Mouse (Mus musculus): Measurements from ENCODE around the gene Il34.
"Not testable (repeated sequence)": the region's sequence is repeated elsewhere in the genome, so short reads cannot be mapped to it uniquely, and the experiment has no call there.

The Il34 gene

DNA sequence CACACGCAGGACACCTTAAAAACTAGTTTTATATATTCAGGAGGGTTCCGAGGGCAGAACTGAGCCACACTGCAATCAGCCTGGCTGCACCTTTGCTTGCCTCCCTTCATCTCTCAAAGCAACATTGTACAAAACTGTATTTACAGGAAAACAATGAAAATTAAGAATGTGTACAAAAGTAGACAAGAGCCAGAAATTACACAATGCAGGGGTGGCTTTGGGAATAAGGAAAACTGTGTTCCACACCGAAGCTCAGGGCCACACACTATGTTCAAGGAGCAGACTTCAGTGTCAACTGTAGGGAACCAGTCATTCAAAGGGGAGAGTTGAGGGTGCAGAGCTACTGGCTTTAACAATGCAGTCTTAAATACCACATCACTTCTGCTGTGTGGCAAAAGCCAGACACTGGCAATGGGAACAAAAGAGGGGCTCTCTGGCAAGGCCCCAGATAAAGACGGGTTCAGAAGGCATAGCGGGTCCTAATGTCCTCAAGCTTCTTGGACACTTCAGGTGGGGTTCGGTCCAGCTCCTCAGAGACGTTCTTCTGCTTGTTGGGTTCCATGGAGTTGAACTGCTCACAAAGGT is 4.8 kb upstream of the Il34 start:
- no peak for DNase-seq (ENCODE audit: extremely low read depth, low read depth)

DNA sequence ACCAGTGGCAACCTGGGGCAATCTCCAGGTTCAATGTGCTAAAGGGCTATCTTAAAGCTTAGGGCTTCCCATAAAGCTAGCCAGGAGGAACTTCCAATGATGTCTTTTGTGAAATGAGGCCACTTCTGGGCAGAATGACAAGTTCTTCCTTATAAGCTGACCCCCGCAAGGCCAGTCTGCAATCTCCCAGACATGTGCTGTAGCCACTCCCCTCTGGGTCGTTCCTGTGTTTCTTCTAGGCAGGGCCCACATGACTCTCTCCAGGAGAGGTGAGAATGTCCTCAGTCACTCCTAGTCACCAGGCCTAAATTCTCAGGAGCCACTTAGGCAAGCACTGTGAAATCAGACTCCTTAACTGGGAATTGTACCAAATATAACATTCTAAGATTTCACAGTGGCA is 4.1 kb upstream of the Il34 start:
- no peak for DNase-seq (ENCODE audit: extremely low read depth, low read depth)

DNA sequence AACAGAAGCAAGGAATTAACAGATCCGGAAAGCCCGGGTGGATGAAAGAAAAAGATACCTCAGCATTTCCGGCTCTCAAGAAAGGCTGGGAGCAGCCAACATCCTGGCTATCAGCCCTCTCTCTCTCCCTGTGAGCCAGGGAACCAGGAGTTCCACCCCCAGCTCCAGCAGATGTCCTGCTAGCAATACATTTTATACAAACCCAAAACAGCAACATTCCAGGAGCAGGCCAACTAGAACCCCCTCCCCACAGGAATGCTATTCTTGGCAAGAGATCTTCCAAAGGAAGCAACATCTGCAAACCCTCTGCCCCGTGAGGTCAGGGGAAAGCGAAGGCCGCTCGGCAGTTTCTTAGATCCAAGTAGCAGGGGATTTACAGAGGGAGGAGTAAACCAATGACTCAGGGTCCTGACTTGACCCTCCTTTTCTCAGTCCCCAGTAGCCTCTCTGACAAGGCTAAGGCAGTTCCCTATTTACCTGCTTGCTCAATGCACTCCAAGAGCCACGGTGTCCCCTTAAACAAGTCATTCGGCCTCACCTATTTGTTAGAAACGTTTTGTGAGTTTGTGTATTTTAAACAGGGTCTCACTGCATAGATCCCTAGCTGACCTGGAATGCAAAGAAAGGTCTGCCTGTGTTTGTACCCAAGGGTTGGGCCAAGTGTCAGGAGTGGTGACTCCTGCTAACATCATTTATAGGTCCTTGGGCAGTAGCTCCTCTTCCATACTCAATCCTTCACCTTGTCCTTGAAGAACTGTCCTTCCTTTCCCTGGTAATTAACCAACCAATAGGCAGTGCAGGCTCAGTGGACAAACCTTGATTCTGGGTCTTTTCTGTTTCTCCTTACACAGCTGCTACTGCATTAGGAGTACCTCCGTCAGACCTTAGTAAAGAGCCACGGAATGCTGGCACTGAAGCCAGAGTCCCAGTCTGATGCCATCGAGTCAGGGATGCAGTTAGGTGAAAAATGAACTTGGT is 3.1 kb upstream of the Il34 start:
- DNase-seq (ENCODE audit: extremely low read depth, low read depth) = no peak

DNA sequence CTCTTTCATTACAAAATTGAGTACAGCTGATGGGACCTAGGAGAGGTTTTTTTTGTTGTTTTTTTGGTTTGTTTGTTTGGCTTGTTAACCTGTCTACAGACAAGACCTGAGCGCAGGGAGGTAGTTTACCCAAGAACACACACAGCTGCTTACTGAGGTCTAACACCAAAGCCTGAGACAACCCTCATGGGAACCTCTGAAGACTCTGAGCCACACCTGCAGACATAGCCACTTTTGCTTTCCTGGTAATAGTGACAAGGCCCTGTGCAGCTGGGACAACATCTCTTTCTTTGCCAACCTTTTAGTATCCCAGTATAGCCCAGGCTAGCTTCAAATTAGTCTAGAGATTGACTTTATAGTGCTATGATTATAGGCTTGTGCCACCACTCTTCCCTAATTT is 422 bp upstream of the Il34 start:
- no peak for DNase-seq (ENCODE audit: extremely low read depth, low read depth)

DNA sequence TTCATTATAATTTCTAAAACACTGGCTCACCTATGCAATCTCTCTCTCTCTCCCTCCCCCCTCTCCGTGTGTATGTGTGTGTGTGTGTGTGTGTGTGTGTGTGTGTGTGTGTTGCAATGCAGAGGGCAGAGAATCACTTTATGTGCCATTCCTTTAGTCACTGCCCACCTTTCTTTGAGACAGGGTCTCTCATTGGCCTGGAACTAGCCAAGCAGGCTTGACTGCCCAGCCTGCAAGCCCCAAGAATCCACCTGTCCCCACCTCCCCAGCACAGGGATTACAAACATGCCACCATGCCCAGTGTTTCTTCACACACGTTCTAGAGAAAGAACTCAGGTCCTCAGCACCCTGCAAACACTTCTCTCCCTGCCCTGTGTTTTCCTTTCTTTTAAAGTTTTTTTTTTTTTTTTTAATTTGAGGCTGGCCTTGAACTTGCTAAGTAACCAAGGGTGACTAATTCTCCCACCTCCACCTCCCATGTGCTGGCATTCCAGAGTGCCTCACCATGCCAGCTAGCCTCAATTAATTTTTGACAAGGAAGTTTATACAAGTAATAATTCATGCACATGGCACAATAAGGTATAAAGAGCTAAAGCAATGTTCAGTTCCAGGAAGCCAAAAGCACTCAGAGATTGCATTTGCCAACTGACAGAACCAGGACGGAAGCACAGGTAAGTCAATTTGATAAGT is 754 bp downstream of the Il34 start:
- no peak for DNase-seq (ENCODE audit: extremely low read depth, low read depth)

DNA sequence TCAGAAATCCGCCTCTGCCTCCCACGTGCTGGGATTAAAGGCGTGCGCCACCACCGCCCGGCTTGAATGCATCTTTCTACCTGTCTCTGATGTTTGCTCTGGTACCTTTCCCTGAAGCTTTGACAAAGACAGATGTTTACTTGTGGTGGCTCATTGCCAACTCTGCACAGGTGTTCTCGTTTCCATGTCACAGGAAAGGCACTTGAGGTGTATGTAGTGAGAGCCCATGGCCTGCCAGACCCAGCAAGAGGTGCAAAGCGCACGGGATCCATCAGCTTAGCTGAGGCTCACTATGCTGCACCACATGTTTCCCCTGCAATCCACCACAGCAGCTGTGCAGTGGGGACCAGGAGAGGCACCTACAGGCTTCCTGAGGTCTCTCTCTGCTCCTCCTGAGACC is 1.9 kb downstream of the Il34 start:
- DNase-seq (ENCODE audit: extremely low read depth, low read depth) = no peak

DNA sequence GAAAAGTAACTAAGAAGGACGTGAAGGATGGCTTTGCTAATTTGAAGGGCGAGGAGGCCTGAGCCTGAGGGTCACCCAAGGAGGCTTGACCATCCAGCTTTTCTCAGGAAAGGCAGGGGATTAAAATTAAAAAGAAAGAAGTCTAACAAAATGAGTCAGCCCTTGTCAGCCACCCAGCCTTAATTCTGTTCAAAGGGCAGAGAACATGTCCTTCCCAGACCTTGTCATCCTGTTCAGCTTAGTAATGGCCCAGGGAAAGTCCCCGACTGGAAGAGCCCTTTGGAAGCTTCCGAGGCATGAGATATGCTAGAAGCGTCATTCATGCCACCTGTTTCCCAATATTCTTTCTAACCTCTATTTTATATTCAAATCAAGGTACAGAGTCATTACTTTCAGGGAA is 2.7 kb downstream of the Il34 start:
- DNase-seq (ENCODE audit: extremely low read depth, low read depth) = no peak

DNA sequence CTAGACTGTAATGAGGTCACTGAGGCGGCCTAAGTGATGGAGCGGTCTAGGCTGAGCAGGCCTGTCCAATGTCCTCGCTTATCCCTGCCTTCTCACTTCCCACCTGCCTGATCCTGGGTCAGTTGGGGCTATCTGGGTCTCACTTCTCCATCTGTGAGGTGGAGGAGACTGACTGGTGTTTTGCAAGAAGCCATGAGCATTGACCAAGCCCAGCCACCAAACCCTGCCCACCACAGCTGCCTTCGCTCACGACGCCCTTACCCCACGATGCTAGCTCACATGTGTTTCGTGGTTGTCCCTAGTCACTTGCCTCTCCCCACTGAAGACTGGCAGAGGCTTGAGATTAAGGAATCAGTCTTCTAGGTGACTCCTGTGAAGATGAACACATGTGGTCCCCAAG is 8.6 kb downstream of the Il34 start:
- no peak for DNase-seq (ENCODE audit: extremely low read depth, low read depth)

DNA sequence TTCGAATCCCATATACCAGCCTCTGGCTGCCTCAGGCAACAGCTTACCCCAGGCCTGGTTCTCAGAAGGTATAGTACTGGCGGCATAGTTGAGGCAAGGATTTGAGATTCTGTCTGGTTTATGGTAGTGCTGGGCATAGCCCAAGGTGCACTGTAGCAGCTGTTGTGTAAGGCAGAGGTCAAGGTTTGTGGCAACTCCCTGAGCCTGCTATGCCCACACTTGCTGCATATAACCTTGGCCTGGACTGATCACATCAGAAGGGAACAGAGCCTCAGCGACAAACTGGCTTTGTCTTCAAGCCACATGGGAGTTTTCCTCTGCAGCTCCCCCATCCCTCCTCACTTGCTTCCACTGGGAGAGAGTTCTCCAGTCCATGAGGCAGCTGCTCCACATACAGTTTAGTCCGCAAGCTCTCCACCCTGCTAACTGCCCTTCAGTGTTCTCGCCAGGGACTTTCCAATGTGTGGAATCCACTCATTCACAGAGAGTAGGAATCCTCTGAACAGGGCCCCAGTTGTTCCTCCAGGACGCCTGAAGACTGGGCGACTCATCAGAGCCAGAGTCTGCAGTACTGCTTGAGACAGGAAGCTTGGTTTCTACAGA is 11.3 kb downstream of the Il34 start:
- DNase-seq (ENCODE audit: extremely low read depth, low read depth) = no peak

DNA sequence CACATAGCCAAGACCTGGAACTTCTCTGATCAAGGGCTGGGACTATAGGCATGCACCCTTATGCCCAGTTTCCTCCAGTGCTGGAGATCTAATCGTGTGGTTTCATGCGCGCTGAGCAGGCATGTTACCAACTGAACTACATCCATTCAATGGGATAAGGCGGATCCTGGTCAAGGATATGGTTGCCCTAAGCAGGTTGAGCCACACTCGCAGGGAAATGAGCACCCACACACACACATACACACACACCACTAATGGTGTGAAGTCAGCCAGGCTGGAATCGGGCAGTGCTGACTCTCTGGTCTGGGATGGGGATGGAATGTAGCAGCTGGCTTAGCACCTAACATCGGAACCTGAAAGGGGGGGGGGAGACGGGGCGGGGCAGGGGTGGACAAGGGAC is 11.8 kb downstream of the Il34 start:
- DNase-seq (ENCODE audit: extremely low read depth, low read depth) = no peak

DNA sequence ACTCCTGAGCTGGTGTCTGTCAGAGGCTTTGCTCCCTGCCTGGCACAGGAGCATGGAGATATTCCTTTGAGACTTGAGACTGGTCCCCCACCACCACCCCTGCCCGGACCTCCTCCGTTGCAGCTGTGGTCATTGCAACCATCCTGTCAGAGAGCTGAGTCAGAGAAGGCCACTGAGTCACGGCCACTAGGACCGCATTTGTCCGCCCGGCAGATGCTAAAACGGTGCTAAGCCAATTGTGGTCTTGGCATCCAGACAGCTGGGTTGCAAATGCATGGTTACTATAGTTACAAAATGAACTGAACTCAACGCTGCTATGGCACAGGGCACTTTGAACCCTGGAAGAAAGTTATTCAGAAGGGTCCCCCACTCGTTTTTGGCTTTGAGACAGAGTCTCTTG is 12.2 kb downstream of the Il34 start:
- DNase-seq (ENCODE audit: extremely low read depth, low read depth) = no peak

DNA sequence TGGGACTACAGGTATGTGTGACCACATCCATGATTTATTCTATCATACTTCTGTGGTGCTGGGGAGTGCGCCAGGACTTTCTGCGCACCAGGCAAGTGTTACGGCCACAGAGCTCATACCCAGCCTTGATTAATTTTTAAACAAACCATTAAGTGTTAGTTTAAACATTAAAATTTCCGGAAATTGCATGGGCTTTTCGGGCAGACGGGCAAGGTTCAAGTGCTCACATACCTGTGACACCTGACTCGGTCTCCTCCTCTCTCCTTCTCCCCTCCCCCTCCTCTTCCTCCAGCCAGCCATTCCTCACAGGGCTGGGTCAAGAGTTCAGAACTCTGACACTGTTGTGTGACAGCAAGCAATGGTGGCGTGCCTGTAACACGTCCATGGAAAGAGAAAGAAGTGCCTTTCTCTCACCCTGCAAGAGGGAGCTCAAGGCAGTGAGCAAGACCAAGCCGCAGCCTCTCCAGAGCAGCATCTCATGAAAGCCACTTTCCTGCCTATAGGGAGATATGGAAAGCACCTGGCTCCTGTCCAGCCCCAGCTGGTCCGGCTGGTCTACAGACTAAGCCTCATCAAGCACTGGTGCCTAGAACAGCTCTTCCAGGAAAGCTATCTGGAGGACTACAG is 13.0 kb downstream of the Il34 start:
- DNase-seq (ENCODE audit: extremely low read depth, low read depth) = peak; percentile 14

DNA sequence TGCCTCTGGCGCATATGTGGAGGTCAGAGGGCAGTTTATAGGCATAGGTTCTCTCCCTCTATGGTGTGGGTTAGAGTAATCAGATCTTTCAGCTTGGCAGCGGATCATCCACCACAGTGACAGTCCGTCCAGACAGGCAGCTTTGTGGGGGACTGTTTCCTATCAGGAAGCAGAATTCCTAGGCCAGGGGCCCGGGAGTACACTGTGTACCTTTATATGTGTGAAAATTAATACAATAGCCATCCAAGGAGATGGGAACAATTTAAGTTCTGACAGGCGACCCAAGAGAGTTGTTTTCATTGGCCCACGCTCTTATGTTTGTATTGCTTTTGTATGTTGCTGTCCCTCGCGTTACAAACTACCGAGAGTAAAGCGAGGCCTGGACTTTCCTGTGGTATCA is 14.6 kb downstream of the Il34 start:
- no peak for DNase-seq (ENCODE audit: extremely low read depth, low read depth)

DNA sequence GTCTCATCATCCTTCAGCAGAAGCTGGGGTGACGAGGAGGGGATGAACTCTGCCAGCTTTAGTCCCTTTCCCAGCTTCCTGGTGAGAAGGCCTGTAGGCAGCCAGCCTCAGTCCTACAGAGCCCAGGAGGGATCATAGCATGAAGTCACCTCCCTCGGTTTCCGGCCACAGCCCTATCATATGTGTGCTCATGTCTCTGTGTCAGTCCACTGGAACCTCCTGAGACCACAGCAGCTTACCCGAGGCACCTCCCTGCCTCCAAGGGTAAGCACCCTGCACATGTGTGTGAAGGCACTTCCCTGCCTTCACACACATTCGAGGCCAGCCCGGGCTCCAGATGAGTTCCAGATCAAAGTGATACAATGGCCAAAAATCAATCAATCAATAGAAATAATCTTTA is 15.5 kb downstream of the Il34 start:
- DNase-seq (ENCODE audit: extremely low read depth, low read depth) = no peak

DNA sequence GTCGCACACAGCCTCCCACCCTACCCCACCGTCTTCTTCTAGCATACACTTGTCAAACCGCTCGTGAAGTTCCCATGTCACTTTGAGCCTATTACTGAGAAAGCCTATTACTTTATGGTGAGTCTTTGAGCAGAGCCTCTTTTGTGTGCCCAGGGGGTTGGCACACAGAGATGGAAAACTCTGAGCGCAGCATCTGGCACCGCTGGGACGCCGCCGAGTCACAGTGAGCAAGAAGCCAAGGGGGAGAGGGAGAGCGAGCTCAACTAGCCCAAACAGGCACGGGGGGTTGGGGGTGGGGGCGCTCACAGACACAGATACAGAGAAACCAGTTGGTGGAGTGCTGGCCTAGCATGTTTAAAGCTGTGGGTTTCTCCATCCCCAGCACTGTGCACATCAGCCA is 16.2 kb downstream of the Il34 start:
- DNase-seq (ENCODE audit: extremely low read depth, low read depth) = no peak

DNA sequence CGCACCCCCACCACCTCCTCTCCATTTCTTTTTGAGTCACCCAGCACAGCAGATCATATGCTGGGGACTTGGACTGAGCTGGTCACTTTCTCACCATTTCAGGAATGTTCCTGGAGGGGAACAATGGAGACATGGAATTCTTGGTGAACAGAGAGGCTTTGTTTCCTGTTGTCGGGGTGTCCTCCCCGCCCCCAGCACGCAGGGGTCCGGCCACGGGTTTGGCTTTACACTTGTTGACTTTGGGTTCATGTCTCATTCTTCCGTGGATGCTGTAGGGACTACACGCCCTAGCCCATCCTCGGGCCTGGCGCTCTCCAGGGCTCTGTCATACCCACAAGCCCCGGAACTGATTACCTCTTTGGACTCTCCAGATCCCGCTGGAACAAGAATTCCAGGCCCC is 16.7 kb downstream of the Il34 start:
- DNase-seq (ENCODE audit: extremely low read depth, low read depth) = no peak

DNA sequence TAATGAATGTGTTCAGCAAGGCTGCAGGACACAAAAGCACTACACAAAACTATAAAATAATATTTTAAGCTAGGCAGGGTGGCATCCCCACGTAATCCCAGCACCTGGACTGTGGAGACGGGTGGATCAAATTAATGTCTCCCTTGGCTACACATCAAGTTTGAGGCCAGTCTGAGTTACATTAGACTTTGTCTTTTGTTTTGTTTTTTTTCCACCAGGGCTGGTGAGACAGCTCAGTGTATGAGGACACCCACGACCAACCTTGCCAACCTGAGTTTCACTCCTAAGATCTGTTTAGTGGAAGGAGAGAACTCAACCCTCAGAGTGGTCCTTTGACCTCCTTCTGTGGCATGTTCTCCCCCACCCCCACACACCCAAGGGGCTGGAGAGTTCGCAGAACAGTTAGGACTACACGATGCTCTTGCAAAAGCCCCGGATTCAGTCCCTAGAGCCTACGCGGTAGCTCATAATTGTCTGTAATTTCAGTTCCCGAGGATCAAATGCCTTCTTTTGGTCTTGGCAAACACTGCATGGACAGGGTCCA is 18.2 kb downstream of the Il34 start:
- no peak for DNase-seq (ENCODE audit: extremely low read depth, low read depth)

DNA sequence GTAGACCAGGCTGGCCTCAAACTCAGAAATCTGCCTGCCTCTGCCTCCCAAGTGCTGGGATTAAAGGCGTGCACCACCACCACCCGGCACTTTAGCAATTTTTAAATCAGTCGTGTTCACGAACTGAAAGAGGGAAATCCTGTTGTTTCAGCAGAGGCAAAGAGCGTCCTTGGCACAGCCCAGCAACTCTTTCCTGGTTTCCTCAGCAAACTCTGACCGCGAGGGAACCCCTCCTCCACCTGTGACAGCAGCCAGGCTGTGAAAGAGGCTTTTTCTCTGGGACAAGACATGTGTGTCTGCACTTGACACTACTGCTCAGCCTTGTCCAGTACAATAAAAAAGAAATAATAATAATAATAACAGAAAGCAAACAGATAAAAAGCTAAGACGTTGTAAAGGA is 18.8 kb downstream of the Il34 start:
- no peak for DNase-seq (ENCODE audit: extremely low read depth, low read depth)

DNA sequence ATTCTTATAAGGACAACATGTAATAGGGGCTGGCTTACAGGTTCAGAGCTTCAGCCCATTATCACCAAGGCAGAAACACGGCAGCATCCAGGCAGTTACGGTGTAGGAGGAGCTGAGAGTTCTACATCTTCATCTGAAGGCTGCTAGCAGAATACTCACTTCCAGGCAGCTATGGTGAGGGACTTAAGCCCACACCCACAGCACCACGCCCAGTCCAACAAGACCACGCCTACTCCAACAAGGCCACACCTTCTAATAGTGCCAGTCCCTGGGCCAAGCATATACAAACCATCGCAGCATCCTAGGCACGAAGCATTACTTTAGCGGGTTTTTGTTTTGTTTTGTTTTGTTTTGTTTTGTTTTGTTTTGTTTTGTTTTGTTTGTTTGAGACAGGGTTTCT is 19.2 kb downstream of the Il34 start:
- not testable (repeated sequence) for DNase-seq (ENCODE audit: extremely low read depth, low read depth)

DNA sequence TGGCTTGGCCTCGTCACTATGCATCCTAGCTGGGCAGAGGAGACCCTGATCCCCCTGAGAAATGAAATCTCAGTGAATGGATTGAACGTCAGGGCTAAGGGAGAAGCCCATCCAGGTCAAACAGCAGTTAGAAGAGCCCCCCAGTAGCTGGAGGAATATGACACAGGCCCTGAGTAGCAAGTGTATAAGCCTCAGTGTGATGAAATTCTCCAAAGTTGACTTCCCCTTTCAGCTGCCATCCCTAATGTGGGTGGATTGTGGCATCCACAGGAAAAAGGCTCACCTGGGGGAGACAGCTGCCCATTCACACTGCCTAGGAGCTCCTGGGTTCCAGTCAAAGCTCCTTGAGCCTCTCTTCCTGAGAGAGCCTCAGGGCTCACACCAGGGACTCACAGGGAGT is 20.4 kb downstream of the Il34 start:
- DNase-seq (ENCODE audit: extremely low read depth, low read depth) = no peak
